Mouse (Mus musculus) heart, postnatal 0 days (tissue): ENCODE data around the gene Rplp0. TPM values are rescaled to one million over a fixed set of nuclear protein-coding genes. Genes with fewer than 3 reads are reported as not detected.

Experiments used
- ATAC-seq: fragments of 200-750 bp; cut with Nextera tagmentation; 2 replicates; pipeline ENCODE4 v1.8.0; 2017; ENCODE audit warnings: low read depth, moderate number of reproducible peaks, moderate library complexity; ENCODE audit not compliant: insufficient read depth
- DNase-seq: peaks from one replicate; pipeline ENCODE4 v3.0.0-alpha.2; 2016; ENCODE audit warnings: low spot score
- H3K27ac ChIP-seq: fragments of 300-500 bp; sonication (generic); 2 replicates; pipeline ENCODE4 v1.5.1; 2014; ENCODE audit warnings: low read depth, mild to moderate bottlenecking
- H3K27me3 ChIP-seq: fragments of 300-500 bp; sonication (generic); 2 replicates; pipeline ENCODE4 v1.6.1; 2014; ENCODE audit warnings: low read length, mixed read lengths; ENCODE audit not compliant: control insufficient read depth, insufficient read depth
- H3K36me3 ChIP-seq: fragments of 300-500 bp; sonication (generic); replicated peaks from 2 replicates; pipeline ENCODE4 v1.6.1; 2014; ENCODE audit warnings: low read length, mixed read lengths; ENCODE audit not compliant: control insufficient read depth, insufficient read depth
- H3K4me1 ChIP-seq: fragments of 300-500 bp; sonication (generic); 2 replicates; pipeline ENCODE4 v1.6.1; 2014; ENCODE audit warnings: antibody characterized with exemption; ENCODE audit not compliant: control insufficient read depth, insufficient read depth
- H3K4me2 ChIP-seq: fragments of 300-500 bp; sonication (generic); 2 replicates; pipeline ENCODE4 v1.6.1; 2014; ENCODE audit warnings: low read depth, mild to moderate bottlenecking, low read length, moderate library complexity
- H3K4me3 ChIP-seq: fragments of 300-500 bp; sonication (generic); 2 replicates; pipeline ENCODE4 v1.5.1; 2014; ENCODE audit warnings: low read depth, low read length
- H3K9ac ChIP-seq: fragments of 300-500 bp; sonication (generic); replicated peaks from 2 replicates; pipeline ENCODE4 v1.6.1; 2014; ENCODE audit warnings: low read depth, low read length, mixed read lengths
- H3K9me3 ChIP-seq: fragments of 300-500 bp; sonication (generic); replicated peaks from 2 replicates; pipeline ENCODE4 v1.6.1; 2016; ENCODE audit warnings: low read length; ENCODE audit not compliant: control insufficient read depth
- CTCF ChIP-seq: IDR thresholded peaks from 2 replicates; pipeline ENCODE4 v1.5.1; 2016; ENCODE audit warnings: antibody characterized with exemption, control low read depth, low read depth
- EP300 ChIP-seq: IDR thresholded peaks from 2 replicates; pipeline ENCODE4 v1.6.1; 2016; ENCODE audit warnings: antibody characterized with exemption, low read depth
- WGBS: fragments of 180-500 bp; shearing (Covaris S2); extraction: QIAGEN DNeasy Blood & Tissue Kit; methylation state at CpG from one replicate; pipeline ENCODE4 v1.1.7; 2014; 5-methylcytosine and 5-hydroxymethylcytosine counted together
- polyA plus RNA-seq: library from polyadenylated mRNA; unstranded; fragments of >200 nt; fragmentation: Nextera tagmentation; extraction: Ambion mirVana; gene quantifications from 2 replicates; pipeline ENCODE4 v1.2.1, GENCODE M21; 2015
- total RNA-seq: library from RNA; depleted of rRNA; stranded (reverse); fragments of >200 nt; gene quantifications from 2 replicates; pipeline ENCODE4 v1.2.3, GENCODE M21; 2014; ENCODE audit warnings: low replicate concordance

Rplp0 gene
- total and polyA plus RNA-seq, 2 experiments from 2014 or later: 877 to 2,522 TPM

GRCm38 (mm10) chr5:115535635-115536034 lies 23.6 kb upstream of the Rplp0 start:
- ATAC-seq (no peak), DNase-seq (no peak)
- Histone ChIP-seq H3K36me3 (no peaks in the 10 kb centered on the region), H3K27ac (peak overlapping the region; percentile 72), H3K9ac (0 out of 2 replicates have a peak overlapping the region, but pooled peaks have one; percentile 10), H3K9me3 (no peaks in the 10 kb centered on the region), H3K27me3 (no peaks in the 10 kb centered on the region), H3K4me2 (no peak overlapping the region), H3K4me1 (peaks cover 56% of the 10 kb centered on the region), H3K4me3 (no peak overlapping the region)
- 38% methylated on average over 7 of the region's 7 CpGs for WGBS
- no peak for TF ChIP-seq EP300
- TF ChIP-seq CTCF: no peak

- Histone ChIP-seq H3K27ac (no peak overlapping the region), H3K9ac (0 out of 2 replicates have a peak overlapping the region, but pooled peaks have one; percentile 2), H3K27me3 (no peaks in the 10 kb centered on the region), H3K4me2 (no peak overlapping the region), H3K4me3 (no peak overlapping the region), H3K36me3 (no peaks in the 10 kb centered on the region), H3K4me1 (peaks cover 39% of the 10 kb centered on the region), H3K9me3 (no peaks in the 10 kb centered on the region)
- TF ChIP-seq CTCF (no peak), EP300 (no peak)
- 53% methylated on average over 13 of the region's 13 CpGs for WGBS
- ATAC-seq (no peak), DNase-seq (no peak)
Observed at GRCm38 (mm10) chr5:115538017-115538692, 21.1 kb upstream of the Rplp0 start.

GRCm38 (mm10) chr5:115538693-115539043 lies 20.6 kb upstream of the Rplp0 start:
- Histone ChIP-seq H3K4me1 (peaks cover 39% of the 10 kb centered on the region), H3K4me3 (no peak overlapping the region), H3K27me3 (no peaks in the 10 kb centered on the region), H3K27ac (no peak overlapping the region), H3K9ac (no peak overlapping the region), H3K36me3 (no peaks in the 10 kb centered on the region), H3K9me3 (no peaks in the 10 kb centered on the region), H3K4me2 (no peak overlapping the region)
- ATAC-seq (peak; percentile 75), DNase-seq (peak; percentile 86)
- TF ChIP-seq CTCF (peak; percentile 97), EP300 (no peak)
- under 1% methylated on average over 12 of the region's 12 CpGs for WGBS

- no peaks in the 10 kb centered on the region for H3K9me3 ChIP-seq
- H3K27me3 ChIP-seq: no peaks in the 10 kb centered on the region
- peak overlapping the region; percentile 36; the same call in 1 of the 2 replicates for H3K4me2 ChIP-seq
- 48% methylated on average over 19 of the region's 19 CpGs for WGBS
- H3K27ac ChIP-seq: peak overlapping the region; percentile 82
- DNase-seq (no peak), ATAC-seq (no peak)
- peak overlapping the region; percentile 4; the same call in 1 of the 2 replicates for H3K4me3 ChIP-seq
- H3K9ac ChIP-seq: no peak overlapping the region
- peaks cover 31% of the 10 kb centered on the region for H3K36me3 ChIP-seq
- H3K4me1 ChIP-seq: peaks cover 24% of the 10 kb centered on the region
- TF ChIP-seq EP300 (no peak), CTCF (no peak)
Observed at GRCm38 (mm10) chr5:115542635-115543384, 16.5 kb upstream of the Rplp0 start.

GRCm38 (mm10) chr5:115543509-115544253 lies 15.6 kb upstream of the Rplp0 start:
- H3K36me3 ChIP-seq: peaks cover 39% of the 10 kb centered on the region
- H3K27ac ChIP-seq: peak overlapping the region; percentile 82
- no peaks in the 10 kb centered on the region for H3K9me3 ChIP-seq
- peak overlapping the region; percentile 8; the same call in 1 of the 2 replicates for H3K9ac ChIP-seq
- no peak overlapping the region for H3K4me3 ChIP-seq
- WGBS: 14% methylated on average over 17 of the region's 17 CpGs
- peak; percentile 82 for ATAC-seq
- TF ChIP-seq EP300 (no peak), CTCF (no peak)
- peak overlapping the region; percentile 42 for H3K4me2 ChIP-seq
- peaks cover 21% of the 10 kb centered on the region for H3K4me1 ChIP-seq
- DNase-seq: peak; percentile 72
- H3K27me3 ChIP-seq: no peaks in the 10 kb centered on the region
